10 mouse cellular contexts compared by ENCODE assay signal in the genomic region with DNA sequence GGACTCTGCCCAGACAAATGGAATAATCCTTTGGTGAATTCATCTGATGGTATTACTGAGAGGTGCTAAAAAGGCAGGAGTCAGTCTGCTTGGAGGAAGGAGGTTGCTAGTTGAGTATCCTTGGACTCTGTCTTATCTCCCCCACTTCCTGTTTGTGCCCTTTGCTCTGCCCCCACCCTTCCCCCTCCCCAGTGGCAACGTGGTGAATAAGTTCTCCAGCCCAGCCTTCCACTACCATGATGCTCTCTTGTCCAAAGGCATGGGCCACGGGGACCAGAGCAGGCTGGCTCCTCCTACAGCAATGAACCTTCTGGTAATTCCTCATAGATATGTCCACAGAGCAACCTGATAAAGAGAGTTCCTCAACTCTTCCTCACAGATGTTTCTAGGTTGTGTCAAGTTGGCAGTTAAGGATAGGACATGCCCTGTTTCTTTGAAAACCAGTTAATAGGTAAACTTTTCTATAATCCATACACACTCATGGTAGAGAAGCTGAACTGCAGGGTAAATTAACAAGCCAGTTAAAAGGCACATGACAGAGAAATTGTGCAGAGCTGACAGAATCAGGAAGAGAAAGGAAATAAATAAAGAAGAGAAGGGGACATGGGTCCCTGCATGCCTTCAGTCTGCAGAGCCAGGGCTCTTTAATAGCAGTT.
DNase-seq lines count a peak whose midpoint lies in the region; ATAC-seq and TF ChIP-seq lines count a peak whose summit lies in the region.
"Had no signal": no experiment of that assay in that cellular context is flagged by ENCODE, and none has a peak within 500 bp of the region (broad histone marks: within the 10 kb centered on the region; RNA-seq: fewer than 3 reads in every experiment).

No protein-coding gene starts in this region.

- 22% methylated on average over 2 of the region's 2 CpGs for WGBS in heart, adult 2 months
- WGBS in liver, embryonic 15.5 days (ENCODE audit: insufficient replicate concordance) = 1% methylated on average over 2 of the region's 2 CpGs
- WGBS in hindbrain, embryonic 10.5 days = 38% methylated on average over 2 of the region's 2 CpGs

- H3K4me3 ChIP-seq in heart, adult 2 months = no peak overlapping the region
- H3K4me3 ChIP-seq in liver, embryonic 15.5 days (replicated peaks) = no peak overlapping the region
- H3K4me3 ChIP-seq in hindbrain, embryonic 10.5 days = no peak overlapping the region
- H3K4me3 ChIP-seq: midbrain, embryonic 10.5 days had no signal

- no peak overlapping the region for H3K4me2 ChIP-seq in liver, embryonic 15.5 days

- H3K36me3 ChIP-seq in heart, adult 2 months (ENCODE audit: control insufficient read depth, insufficient read depth, low read length) = no peaks in the 10 kb centered on the region; the same call in 1 of the 2 replicates
- H3K36me3 ChIP-seq in liver, embryonic 15.5 days (replicated peaks) = no peaks in the 10 kb centered on the region
- no peaks in the 10 kb centered on the region for H3K36me3 ChIP-seq in hindbrain, embryonic 10.5 days
- H3K36me3 ChIP-seq: midbrain, embryonic 10.5 days had no signal

- no peak for TF ChIP-seq POLR2A in heart, adult 2 months (IDR thresholded peaks at IDR 0.05; ENCODE audit: insufficient read depth, low read depth, low read length)

- H3K4me1 ChIP-seq in heart, adult 2 months (ENCODE audit: control insufficient read depth, insufficient read depth, low read length) = peaks cover 6% of the 10 kb centered on the region
- 0 out of 2 replicates have a peak, but pooled peaks cover 6% of the 10 kb centered on the region for H3K4me1 ChIP-seq in liver, embryonic 15.5 days (replicated peaks)
- H3K4me1 ChIP-seq in hindbrain, embryonic 10.5 days (replicated peaks) = peaks cover 29% of the 10 kb centered on the region

- TF ChIP-seq EP300 in heart, adult 2 months (IDR thresholded peaks at IDR 0.05; ENCODE audit: insufficient read depth, low read depth, low read length) = no peak

- no peaks in the 10 kb centered on the region for H3K9me3 ChIP-seq in liver, embryonic 15.5 days (replicated peaks)
- no peaks in the 10 kb centered on the region for H3K9me3 ChIP-seq in hindbrain, embryonic 10.5 days
- H3K9me3 ChIP-seq: midbrain, embryonic 10.5 days had no signal

- H3K27me3 ChIP-seq in heart, adult 2 months (ENCODE audit: control insufficient read depth, insufficient read depth, low read length) = no peaks in the 10 kb centered on the region
- H3K27me3 ChIP-seq in liver, embryonic 15.5 days = no peaks in the 10 kb centered on the region
- H3K27me3 ChIP-seq in hindbrain, embryonic 10.5 days (ENCODE audit: insufficient read depth, poor library complexity, severe bottlenecking) = no peaks in the 10 kb centered on the region

- H3K27ac ChIP-seq in heart, adult 2 months = peak overlapping the region; percentile 18; the same call in 1 of the 2 replicates
- 0 out of 2 replicates have a peak overlapping the region, but pooled peaks have one; percentile 24 for H3K27ac ChIP-seq in liver, embryonic 15.5 days (replicated peaks)
- H3K27ac ChIP-seq in hindbrain, embryonic 10.5 days = no peak overlapping the region
- H3K27ac ChIP-seq: midbrain, embryonic 10.5 days had no signal

- no peak overlapping the region for H3K9ac ChIP-seq in heart, adult 2 months (ENCODE audit: low read depth, low read length)
- H3K9ac ChIP-seq in liver, embryonic 15.5 days = no peak overlapping the region

- intact Hi-C loops in heart, adult 2 months (cut with DNase I) = no loop called here
- intact Hi-C loops in heart, postnatal 25 days (cut with DNase I) = no loop called here

- TF ChIP-seq CTCF in heart, adult 2 months (IDR thresholded peaks at IDR 0.05) = no peak

- ATAC-seq in hematopoietic stem cell, adult 5-6 weeks (replicated peaks in 1 of 2; ENCODE audit: insufficient read depth in 1 of 2, low FRiP score in 2 of 2, low TSS enrichment in 1 of 2, low read depth in 1 of 2, poor library complexity in 2 of 2, severe bottlenecking in 2 of 2) = 0 out of 4 replicates have a peak, but pooled peaks have one; percentile 16 to 17
- ATAC-seq in liver, embryonic 15.5 days (ENCODE audit: insufficient read depth) = no peak

- H3K79me2 ChIP-seq in heart, adult 2 months (replicated peaks; ENCODE audit: control insufficient read depth, insufficient read depth, low read length) = no peaks in the 10 kb centered on the region

- DNase-seq in heart, adult 2 months = no peak
- no peak for DNase-seq in heart, postnatal 25 days (ENCODE audit: low spot score)
- DNase-seq in 416B (ENCODE audit: low read depth) = peak; percentile 25
- no peak for DNase-seq in left cerebral cortex, adult 11 months (ENCODE audit: low spot score)
- DNase-seq in hindbrain, embryonic 10.5 days (ENCODE audit: low spot score) = no peak
- no peak for DNase-seq in embryo, embryonic 9.5 days (ENCODE audit: extremely low spot score)
- DNase-seq: lung, adult 18-20 months had no signal
